Mouse (Mus musculus) kidney, adult 2 months (tissue): ENCODE measurements around the gene Prdm16. TPM values are rescaled to one million over a fixed set of nuclear protein-coding genes. Genes with fewer than 3 reads are reported as not detected.

Experiments used
- DNase-seq: peaks from one replicate; pipeline ENCODE4 v3.0.0; 2021
- H3K27ac ChIP-seq: fragments of 200-500 bp; 2 replicates; pipeline ENCODE4 v1.5.1; 2012; ENCODE audit warnings: low read depth, low read length, control low read depth, inconsistent platforms; ENCODE audit not compliant: insufficient read depth
- H3K27me3 ChIP-seq: fragments of 200-500 bp; replicated peaks from 2 replicates; pipeline ENCODE4 v1.6.1; 2012; ENCODE audit warnings: mild to moderate bottlenecking, moderate library complexity, low read length, inconsistent platforms; ENCODE audit not compliant: control insufficient read depth, insufficient read depth
- H3K36me3 ChIP-seq: fragments of 200-500 bp; 2 replicates; pipeline ENCODE4 v1.6.1; 2012; ENCODE audit warnings: mild to moderate bottlenecking, moderate library complexity, low read length, inconsistent platforms; ENCODE audit not compliant: control insufficient read depth, insufficient read depth
- H3K4me1 ChIP-seq: fragments of 200-500 bp; 2 replicates; pipeline ENCODE4 v1.6.1; 2011; ENCODE audit warnings: low read length; ENCODE audit not compliant: control insufficient read depth, insufficient read depth
- H3K4me3 ChIP-seq: fragments of 200-500 bp; 2 replicates; pipeline ENCODE4 v1.5.1; 2011; ENCODE audit warnings: mild to moderate bottlenecking, low read depth, low read length, control low read depth; ENCODE audit not compliant: insufficient read depth
- CTCF ChIP-seq: fragments of 200-500 bp; conservative IDR thresholded peaks from 2 replicates; pipeline ENCODE4 v1.5.1; 2011; ENCODE audit warnings: low read depth, mild to moderate bottlenecking, control low read depth, low read length, moderate library complexity, mixed read lengths; ENCODE audit not compliant: insufficient read depth, insufficient read length
- POLR2A ChIP-seq: fragments of 200-500 bp; IDR thresholded peaks from one replicate; pipeline ENCODE4 v1.6.1; 2011; ENCODE audit warnings: low read depth, low read length, control low read depth
- WGBS: fragments of 180-500 bp; shearing (Covaris S2); methylation state at CpG from one replicate; pipeline ENCODE4 v1.1.7; 2018; 5-methylcytosine and 5-hydroxymethylcytosine counted together
- polyA plus RNA-seq: library from polyadenylated mRNA; depleted of rRNA; stranded (reverse); fragments of >200 nt; gene quantifications from 2 replicates; pipeline ENCODE4 v1.2.3, GENCODE M21; 2012; rRNA removed

Gene Prdm16
- 7.1 and 8.5 TPM in 2 replicates for polyA plus RNA-seq

GRCm38 (mm10) chr4:154636721-154637311 is at the start of gene Prdm16:
TSS of gene Prdm16 (minus strand) at chr4:154636873.
- Histone ChIP-seq H3K36me3 (no peaks in the 10 kb centered on the region), H3K27ac (peak within 1 kb of the TSS; percentile 90), H3K4me1 (no peaks in the 10 kb centered on the region), H3K27me3 (0 out of 2 replicates have a peak, but pooled peaks cover 5% of the 10 kb centered on the region), H3K4me3 (peak within 1 kb of the TSS; percentile 55)
- TF ChIP-seq POLR2A (peak; percentile 51), CTCF (no peak)
- under 1% methylated on average over 47 of the region's 47 CpGs for WGBS
- peak; percentile 67 for DNase-seq

- DNase-seq, result no peak
- no peak overlapping the region for H3K4me3 ChIP-seq
- no peaks in the 10 kb centered on the region for H3K36me3 ChIP-seq
- no peaks in the 10 kb centered on the region for H3K4me1 ChIP-seq
- 79% methylated on average over 5 of the region's 5 CpGs for WGBS
- H3K27me3 ChIP-seq, result no peaks in the 10 kb centered on the region
- TF ChIP-seq CTCF, result no peak
- no peak for TF ChIP-seq POLR2A
- H3K27ac ChIP-seq, result no peak overlapping the region
These were observed 46.5 kb upstream of the Prdm16 start for GRCm38 (mm10) chr4:154683068-154683752.

- no peaks in the 10 kb centered on the region for H3K27me3 ChIP-seq
- H3K4me3 ChIP-seq, result no peak overlapping the region
- DNase-seq, result no peak
- H3K4me1 ChIP-seq, result no peaks in the 10 kb centered on the region
- no peak overlapping the region for H3K27ac ChIP-seq
- H3K36me3 ChIP-seq, result no peaks in the 10 kb centered on the region
- TF ChIP-seq POLR2A (no peak), CTCF (no peak)
- 26% methylated on average over 14 of the region's 14 CpGs for WGBS
These were observed 45.6 kb upstream of the Prdm16 start for GRCm38 (mm10) chr4:154682311-154682710.

GRCm38 (mm10) chr4:154675441-154676000 is 38.8 kb upstream of the Prdm16 start:
- no peaks in the 10 kb centered on the region for H3K27me3 ChIP-seq
- DNase-seq, result no peak
- H3K36me3 ChIP-seq, result no peaks in the 10 kb centered on the region
- H3K4me3 ChIP-seq, result no peak overlapping the region
- TF ChIP-seq POLR2A, result no peak
- TF ChIP-seq CTCF, result no peak
- no peak overlapping the region for H3K27ac ChIP-seq
- 72% methylated on average over 10 of the region's 10 CpGs for WGBS
- H3K4me1 ChIP-seq, result 0 out of 2 replicates have a peak, but pooled peaks cover 7% of the 10 kb centered on the region

GRCm38 (mm10) chr4:154674966-154675365 is 38.3 kb upstream of the Prdm16 start:
- no peak overlapping the region for H3K27ac ChIP-seq
- 44% methylated on average over 15 of the region's 15 CpGs for WGBS
- no peak overlapping the region for H3K4me3 ChIP-seq
- H3K27me3 ChIP-seq, result no peaks in the 10 kb centered on the region
- 0 out of 2 replicates have a peak, but pooled peaks cover 7% of the 10 kb centered on the region for H3K4me1 ChIP-seq
- no peak for DNase-seq
- H3K36me3 ChIP-seq, result no peaks in the 10 kb centered on the region
- TF ChIP-seq CTCF (no peak), POLR2A (no peak)

- peak; percentile 59 for DNase-seq
- Histone ChIP-seq H3K36me3 (no peaks in the 10 kb centered on the region), H3K4me1 (0 out of 2 replicates have a peak, but pooled peaks cover 7% of the 10 kb centered on the region), H3K27ac (peak overlapping the region; percentile 72), H3K27me3 (no peaks in the 10 kb centered on the region), H3K4me3 (no peak overlapping the region)
- TF ChIP-seq POLR2A (no peak), CTCF (peak; percentile 70)
- WGBS, result 8% methylated on average over 12 of the region's 12 CpGs
These were observed 37.9 kb upstream of the Prdm16 start for GRCm38 (mm10) chr4:154674541-154674940.

- 61% methylated on average over 4 of the region's 4 CpGs for WGBS
- Histone ChIP-seq H3K36me3 (no peaks in the 10 kb centered on the region), H3K4me1 (0 out of 2 replicates have a peak, but pooled peaks cover 7% of the 10 kb centered on the region), H3K4me3 (no peak overlapping the region), H3K27me3 (no peaks in the 10 kb centered on the region), H3K27ac (peak overlapping the region; percentile 72)
- no peak for TF ChIP-seq POLR2A
- no peak for TF ChIP-seq CTCF
- DNase-seq, result peak; percentile 54
These were observed 37.3 kb upstream of the Prdm16 start for GRCm38 (mm10) chr4:154673986-154674385.
